Mouse (Mus musculus): ENCODE measurements around the gene Pgpep1.
A peak's percentile ranks its signal among the peaks of the same experiment; 100 is the strongest.

Pgpep1 gene

GRCm38 (mm10) chr8:70691230-70691629, 31.0 kb upstream of the Pgpep1 start:
- DNase-seq (ENCODE audit: low read depth, low spot score): no peak

DNA sequence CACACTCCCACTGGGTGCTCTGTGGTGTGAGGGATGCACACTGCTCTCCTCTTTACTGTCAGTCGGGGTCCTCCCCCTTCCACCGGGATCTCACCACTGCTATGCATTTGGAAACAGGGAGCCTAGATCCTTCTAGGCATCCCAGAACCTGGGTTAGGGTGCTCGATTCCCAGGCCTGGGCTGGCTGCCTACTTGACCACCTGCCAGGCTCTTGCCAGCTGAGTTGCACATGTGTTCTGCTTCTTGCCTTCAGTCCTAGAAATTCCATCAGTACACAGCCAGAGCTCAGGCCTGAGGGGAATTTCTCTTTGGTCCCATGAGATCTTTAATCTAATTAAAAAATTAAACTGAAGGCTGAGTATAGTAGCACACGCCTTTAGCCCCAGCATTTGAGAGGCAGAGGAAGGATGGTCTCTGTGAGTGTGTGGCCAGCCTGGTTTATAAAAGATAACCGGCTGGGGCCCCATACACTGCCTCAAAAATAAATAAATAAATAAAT, 29.8 kb upstream of the Pgpep1 start:
- no peak for DNase-seq (ENCODE audit: low read depth, low spot score)

DNA sequence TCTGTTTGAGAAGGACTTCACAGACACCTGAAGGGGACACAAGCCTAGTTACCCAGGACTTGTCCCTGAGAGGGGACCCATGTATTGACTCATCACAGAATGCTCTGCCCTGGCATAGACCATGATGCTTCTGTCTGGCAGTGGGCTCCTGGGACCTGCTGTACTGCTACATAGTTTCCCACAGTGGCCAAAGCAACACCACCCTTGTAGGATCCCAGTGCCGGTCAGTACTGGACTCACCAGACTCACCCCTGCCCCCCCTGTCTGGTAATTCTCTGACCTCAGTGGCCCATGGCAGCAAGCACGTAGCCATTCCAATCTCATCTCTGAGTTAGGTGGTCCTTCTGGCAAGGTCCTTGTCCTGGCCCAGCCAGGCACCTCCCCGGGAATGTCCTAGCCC, 27.9 kb upstream of the Pgpep1 start:
- no peak for DNase-seq (ENCODE audit: low read depth, low spot score)

DNA sequence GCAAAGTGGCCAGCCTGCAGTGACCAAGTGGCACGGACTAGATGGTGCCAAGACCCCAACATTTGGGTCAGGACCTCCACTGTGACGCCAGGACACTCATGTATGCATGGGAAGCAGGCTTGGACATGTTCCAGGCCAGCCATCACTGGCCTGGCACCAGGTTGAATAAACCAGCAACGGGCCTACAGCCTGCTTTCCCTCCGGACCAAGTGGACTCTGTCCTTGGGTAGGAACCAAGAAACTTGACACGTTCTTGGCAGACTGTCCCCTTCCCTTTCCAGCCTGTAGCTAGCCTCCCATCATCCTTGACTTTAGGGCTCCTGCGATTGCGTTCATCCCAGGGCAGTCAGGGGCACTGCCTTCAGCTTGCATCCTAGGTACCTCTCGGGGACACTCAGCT, 27.4 kb upstream of the Pgpep1 start:
- peak; percentile 89 for DNase-seq (ENCODE audit: low read depth, low spot score)

DNA sequence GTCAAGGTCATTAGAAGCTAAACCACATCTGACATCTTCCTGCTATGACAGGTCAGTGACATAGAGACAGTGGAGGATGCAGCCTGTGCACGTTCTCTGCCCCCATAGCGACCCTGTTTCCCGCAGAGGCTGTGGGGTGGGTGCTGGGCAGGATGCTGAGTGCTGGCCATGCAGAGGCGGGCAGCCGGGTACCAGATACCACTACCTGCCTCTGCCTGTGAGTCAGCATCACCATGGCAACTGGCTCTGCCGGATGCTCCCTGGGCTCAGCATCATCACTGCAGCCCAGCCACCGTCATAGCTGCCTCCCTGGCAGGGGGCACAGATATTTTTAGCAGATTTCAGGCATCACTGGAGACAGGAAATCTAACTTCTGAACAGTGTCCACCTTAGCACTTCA, 24.1 kb upstream of the Pgpep1 start:
- no peak for DNase-seq (ENCODE audit: low read depth, low spot score)

- DNase-seq (ENCODE audit: low read depth, low spot score): no peak
Measured at GRCm38 (mm10) chr8:70682692-70683091, 22.5 kb upstream of the Pgpep1 start.

GRCm38 (mm10) chr8:70682193-70682592, 22.0 kb upstream of the Pgpep1 start:
- peak; percentile 89 for DNase-seq (ENCODE audit: low read depth, low spot score)

DNA sequence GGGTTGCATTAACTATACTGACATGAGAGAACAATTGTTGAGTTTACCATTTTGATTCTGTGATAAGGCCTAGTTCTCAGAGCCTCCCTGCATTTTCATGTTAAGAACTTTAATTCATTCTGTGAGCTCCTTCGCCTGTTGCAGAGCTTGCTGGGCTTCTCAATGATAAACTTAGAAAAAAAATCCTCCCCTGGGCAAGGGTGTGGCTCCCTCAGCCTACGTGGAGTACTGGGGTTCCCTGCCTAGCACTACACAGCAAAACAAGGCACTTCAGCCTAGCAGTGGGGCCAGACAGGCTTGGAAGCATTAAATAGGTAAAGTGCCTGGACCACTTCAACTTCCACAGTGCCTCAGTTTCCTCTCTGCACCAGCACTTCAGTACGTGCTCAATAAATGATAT, 21.2 kb upstream of the Pgpep1 start:
- peak; percentile 56 for DNase-seq (ENCODE audit: low read depth, low spot score)

- DNase-seq (ENCODE audit: low read depth, low spot score): no peak
Measured at GRCm38 (mm10) chr8:70680039-70680438, 19.9 kb upstream of the Pgpep1 start.

- no peak for DNase-seq (ENCODE audit: low read depth, low spot score)
Measured at GRCm38 (mm10) chr8:70679404-70679803, 19.2 kb upstream of the Pgpep1 start.

DNA sequence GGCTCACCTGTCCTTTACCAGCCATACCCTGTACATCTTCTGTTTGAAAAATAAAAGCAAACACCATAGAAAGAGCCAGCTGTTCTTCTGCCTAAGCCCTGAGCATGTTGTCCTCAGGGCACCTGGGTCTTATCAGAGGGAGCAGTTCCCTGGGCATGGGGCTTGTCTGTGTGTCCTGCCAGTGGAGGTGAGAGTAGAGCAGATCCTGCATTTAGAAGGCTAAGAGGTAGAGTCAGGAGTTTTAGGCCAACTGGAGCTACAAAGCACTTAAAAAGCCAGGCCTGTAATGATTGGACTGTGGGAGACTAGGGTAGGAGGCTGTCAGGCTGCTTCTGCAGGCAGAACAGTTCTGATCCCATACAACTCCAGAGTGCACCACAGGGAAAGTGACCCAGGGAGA, 18.5 kb upstream of the Pgpep1 start:
- no peak for DNase-seq (ENCODE audit: low read depth, low spot score)

- DNase-seq (ENCODE audit: low read depth, low spot score): no peak
Measured at GRCm38 (mm10) chr8:70677451-70678080, 17.4 kb upstream of the Pgpep1 start.

DNA sequence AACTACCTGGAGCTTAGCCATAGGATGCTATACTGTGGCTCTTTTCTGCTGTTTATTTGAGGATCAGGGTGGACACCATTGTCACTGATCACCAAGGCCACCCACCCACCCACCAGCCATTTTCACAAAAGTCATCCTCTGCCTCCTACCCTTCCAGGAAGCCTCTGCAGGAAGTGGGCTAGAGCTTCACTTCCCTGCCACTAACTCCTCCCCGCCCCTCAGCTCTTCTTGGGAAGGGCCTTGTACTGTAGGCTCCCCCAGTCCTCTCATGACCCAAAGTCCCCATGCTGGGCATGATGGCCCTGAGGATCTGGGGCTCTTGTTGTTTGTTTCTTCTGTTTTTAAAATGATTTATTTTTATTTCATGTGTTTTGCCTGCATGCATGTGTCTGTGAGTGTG, 15.1 kb upstream of the Pgpep1 start:
- no peak for DNase-seq (ENCODE audit: low read depth, low spot score)

DNA sequence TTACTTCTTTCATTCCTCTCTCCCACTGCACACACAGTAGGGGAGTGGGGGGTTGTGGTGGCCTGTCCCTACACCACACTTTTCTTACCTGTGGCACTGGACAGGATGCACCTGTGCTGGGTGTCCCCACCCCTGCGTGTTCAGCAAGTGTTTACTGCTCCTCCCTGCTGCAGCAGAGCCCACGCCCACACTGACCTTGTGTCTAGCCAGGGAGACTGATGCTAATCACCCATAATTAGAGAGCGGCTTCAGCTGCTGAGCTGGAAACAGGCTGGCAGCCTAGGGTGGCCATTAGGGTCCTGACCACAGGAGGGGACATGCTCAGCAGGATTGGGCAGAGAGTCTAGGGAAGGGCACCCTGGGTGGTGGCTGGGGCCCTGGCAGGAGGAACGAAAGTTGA, 14.5 kb upstream of the Pgpep1 start:
- no peak for DNase-seq (ENCODE audit: low read depth, low spot score)

DNA sequence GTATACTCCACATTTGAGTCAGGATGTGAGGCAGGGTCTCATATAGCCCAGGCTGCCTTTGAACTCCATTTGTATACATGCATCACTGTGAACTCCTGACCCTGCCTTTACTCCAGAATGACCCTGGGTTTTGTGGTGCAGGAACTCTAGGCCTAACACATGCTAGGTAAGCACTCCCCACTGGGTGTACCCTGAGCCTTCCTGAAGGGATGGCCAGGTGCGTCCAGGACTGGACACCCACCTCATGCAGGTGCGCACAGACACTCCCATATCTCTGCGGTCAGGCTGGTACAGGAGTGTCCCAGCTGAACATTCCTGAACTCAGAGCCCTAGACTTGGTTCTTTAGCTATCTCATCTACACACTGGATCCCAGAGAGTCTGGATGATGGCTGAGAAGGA, 13.9 kb upstream of the Pgpep1 start:
- DNase-seq (ENCODE audit: low read depth, low spot score): no peak

GRCm38 (mm10) chr8:70673079-70673856, 13.1 kb upstream of the Pgpep1 start, which contains the start of gene Lsm4:
Lsm4 (plus strand) TSS chr8:70673248.
- DNase-seq (ENCODE audit: low read depth, low spot score): peak; percentile 100

GRCm38 (mm10) chr8:70672325-70673078, 12.3 kb upstream of the Pgpep1 start:
- no peak for DNase-seq (ENCODE audit: low read depth, low spot score)

- peak; percentile 85 for DNase-seq (ENCODE audit: low read depth, low spot score)
Measured at GRCm38 (mm10) chr8:70671615-70672324, 11.6 kb upstream of the Pgpep1 start.

DNA sequence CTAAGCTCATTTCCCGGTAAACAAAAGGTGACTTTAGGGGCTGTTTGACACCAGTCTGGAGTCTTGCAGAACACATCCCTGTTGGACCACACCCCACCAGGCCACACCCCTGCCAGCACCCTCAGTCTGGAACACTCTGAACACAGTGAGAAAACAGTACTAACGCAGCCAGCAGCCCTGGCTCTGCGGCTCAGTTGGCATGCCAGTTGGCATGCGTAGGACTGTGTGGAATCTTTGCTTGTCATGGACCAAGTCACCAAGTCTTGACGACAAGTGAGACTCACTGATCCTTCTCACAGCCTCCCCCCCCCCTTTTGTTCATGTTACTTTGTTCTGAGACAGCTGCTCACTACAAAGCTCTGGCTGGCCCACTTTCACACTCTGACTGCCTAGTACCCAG, 6.9 kb upstream of the Pgpep1 start:
- DNase-seq (ENCODE audit: low read depth, low spot score): peak; percentile 71

DNA sequence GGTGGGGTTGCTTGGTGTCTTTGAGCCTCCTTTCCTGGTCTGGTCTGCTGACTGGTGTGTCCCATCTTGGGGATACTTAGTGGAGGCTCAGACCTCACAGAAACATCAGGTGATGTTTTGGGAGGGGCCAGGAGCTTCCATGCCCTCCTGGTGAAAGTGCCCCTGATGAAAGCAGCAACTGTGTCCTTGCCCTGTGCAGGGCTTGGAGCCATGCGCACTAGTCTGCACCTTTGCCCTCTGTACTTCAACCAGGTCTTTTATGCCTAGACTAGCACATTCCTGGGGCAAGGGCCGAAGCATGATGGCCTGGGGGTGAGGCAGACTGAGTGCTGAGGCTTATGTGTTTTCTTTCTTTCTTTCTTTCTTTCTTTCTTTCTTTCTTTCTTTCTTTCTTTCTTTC, 5.4 kb upstream of the Pgpep1 start:
- DNase-seq (ENCODE audit: low read depth, low spot score): no peak

- DNase-seq (ENCODE audit: low read depth, low spot score): no peak
Measured at GRCm38 (mm10) chr8:70664631-70665030, 4.4 kb upstream of the Pgpep1 start.

GRCm38 (mm10) chr8:70663691-70664090, 3.5 kb upstream of the Pgpep1 start:
- DNase-seq (ENCODE audit: low read depth, low spot score): no peak
